Mouse (Mus musculus) bone marrow, adult 2 months (tissue): ENCODE measurements around the gene Il11ra1. TPM values are rescaled to one million over a fixed set of nuclear protein-coding genes. Genes with fewer than 3 reads are reported as not detected.
"Not testable (repeated sequence)": the region's sequence is repeated elsewhere in the genome, so short reads cannot be mapped to it uniquely, and the experiment has no call there.

ENCODE experiments used
- H3K27ac ChIP-seq: fragments of 200-500 bp; 2 replicates; pipeline ENCODE4 v1.5.1; 2012; ENCODE audit warnings: low read depth, mild to moderate bottlenecking, control low read depth, inconsistent platforms, low read length; ENCODE audit not compliant: control insufficient read depth, poor library complexity, insufficient read depth
- H3K4me1 ChIP-seq: fragments of 200-500 bp; 2 replicates; pipeline ENCODE4 v1.6.1; 2011; ENCODE audit warnings: low read length; ENCODE audit not compliant: control insufficient read depth, insufficient read depth
- H3K4me3 ChIP-seq: fragments of 200-500 bp; replicated peaks from 2 replicates; pipeline ENCODE3; 2011; ENCODE audit warnings: mild to moderate bottlenecking, low read depth, low read length, control low read depth; ENCODE audit not compliant: control insufficient read depth
- CTCF ChIP-seq: fragments of 200-500 bp; IDR thresholded peaks from 2 replicates; pipeline ENCODE4 v1.5.1; 2011; ENCODE audit warnings: low read length, control low read depth; ENCODE audit not compliant: control insufficient read depth, insufficient read depth
- POLR2A ChIP-seq: fragments of 200-500 bp; IDR thresholded peaks from 2 replicates; pipeline ENCODE4 v1.6.1; 2011; ENCODE audit warnings: low read depth, mild to moderate bottlenecking, control low read depth, low read length, borderline replicate concordance; ENCODE audit not compliant: control insufficient read depth
- WGBS: fragments of 180-500 bp; shearing (Covaris S2); methylation state at CpG from one replicate; pipeline ENCODE4 v1.1.7; 2018; 5-methylcytosine and 5-hydroxymethylcytosine counted together
- polyA plus RNA-seq: library from polyadenylated mRNA; stranded (reverse); fragments of >200 nt; gene quantifications from 2 replicates; pipeline ENCODE4 v1.2.4, GENCODE M21; 2011; ENCODE audit warnings: low replicate concordance; ENCODE audit not compliant: missing spikeins, insufficient read depth, insufficient read length

Il11ra1 gene
- polyA plus RNA-seq, result 77.3 and 83.6 TPM in 2 replicates

DNA sequence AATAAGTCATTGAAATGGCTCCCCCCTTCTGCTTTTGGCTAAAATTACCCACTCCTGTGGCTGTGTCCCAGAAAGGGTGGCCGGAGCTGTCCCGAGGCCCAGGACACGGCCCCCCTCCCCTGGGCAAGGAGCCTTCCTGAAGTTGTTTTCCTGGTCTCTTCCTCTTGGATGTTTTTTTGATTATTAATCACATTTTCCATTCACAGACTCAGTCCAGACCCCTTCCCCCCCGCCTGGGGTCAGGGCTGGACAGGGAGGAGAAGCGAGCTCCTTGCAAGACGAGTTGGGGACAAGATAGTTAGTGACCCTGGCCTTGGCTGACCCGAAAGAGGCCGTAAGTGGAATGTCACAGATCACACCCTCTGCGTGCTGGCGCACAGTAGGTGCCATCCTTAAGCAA is at the start of gene Il11ra1:
TSS of gene Il11ra1 (plus strand) at position 207 of the 400 bp plus-strand sequence.
- 72% methylated on average over 10 of the region's 10 CpGs for WGBS
- H3K4me1 ChIP-seq, H3K27ac ChIP-seq, H3K4me3 ChIP-seq: not testable (repeated sequence)

DNA sequence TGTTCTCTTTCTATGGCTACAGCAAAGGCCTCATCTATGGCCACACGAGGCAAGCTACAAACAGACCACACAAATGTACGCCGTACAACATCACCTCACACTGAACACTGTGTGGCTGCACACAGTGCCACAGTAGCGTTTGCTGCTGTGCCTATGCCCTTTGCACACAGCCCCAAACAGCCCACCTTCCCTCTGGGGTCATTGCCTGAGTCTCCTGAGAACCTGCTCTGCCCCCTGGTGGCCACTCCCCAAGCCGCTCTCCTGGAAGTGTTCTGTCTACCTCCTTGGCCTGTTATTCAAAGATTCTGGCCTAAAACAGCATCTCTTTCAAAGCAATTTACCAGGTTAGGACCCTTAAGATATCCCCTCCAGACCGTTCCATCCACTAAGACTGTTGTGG is 46.5 kb upstream of the Il11ra1 start:
- TF ChIP-seq POLR2A (no peak), CTCF (peak; percentile 71)
- 41% methylated on average over 6 of the region's 6 CpGs for WGBS
- Histone ChIP-seq H3K27ac (no peak overlapping the region), H3K4me1 (no peaks in the 10 kb centered on the region), H3K4me3 (no peak overlapping the region)

DNA sequence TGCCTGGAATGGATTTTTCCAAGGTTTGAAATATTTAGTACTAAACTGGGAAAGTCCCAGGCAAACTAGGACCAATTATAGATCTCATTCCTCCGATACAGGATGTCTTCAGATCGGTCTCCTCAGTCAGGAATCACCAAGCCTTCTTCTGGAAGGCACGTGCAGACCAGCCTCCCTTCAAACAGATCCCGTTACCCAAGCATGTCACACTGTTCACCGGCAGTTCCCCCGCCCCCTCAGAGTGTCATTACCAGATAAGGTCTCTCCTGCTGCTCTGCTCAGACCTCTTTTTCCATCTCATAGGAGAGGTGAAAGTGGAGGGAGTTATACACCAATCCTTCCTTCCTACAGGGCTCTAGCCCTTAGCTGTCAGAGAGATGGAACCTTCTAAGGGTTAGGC is 46.1 kb upstream of the Il11ra1 start:
- TF ChIP-seq POLR2A, result no peak
- no peak for TF ChIP-seq CTCF
- Histone ChIP-seq H3K4me1 (no peaks in the 10 kb centered on the region; the same call in 1 of the 2 replicates), H3K27ac (no peak overlapping the region), H3K4me3 (no peak overlapping the region)
- WGBS, result 79% methylated on average over 6 of the region's 6 CpGs

DNA sequence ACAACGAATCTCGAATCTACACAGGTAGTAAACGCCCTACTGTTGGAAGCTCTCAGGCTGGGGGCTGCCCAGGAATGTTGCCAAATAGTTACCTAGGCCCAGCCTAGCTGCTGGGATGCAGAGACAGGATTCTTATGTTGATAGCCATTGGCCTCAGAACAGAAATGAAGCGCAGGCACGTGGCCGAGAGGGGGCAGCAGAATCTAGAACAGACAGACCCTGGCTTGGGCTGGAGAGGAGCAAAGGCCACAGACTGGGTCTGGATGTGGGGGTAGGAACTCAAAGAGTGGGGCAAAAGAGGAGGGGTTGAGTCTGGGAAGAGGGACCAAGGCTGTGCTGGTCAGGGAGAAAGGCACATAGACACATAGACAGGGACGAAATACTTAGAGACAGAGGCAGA is 45.6 kb upstream of the Il11ra1 start:
- 41% methylated on average over 7 of the region's 7 CpGs for WGBS
- Histone ChIP-seq H3K4me1 (no peaks in the 10 kb centered on the region; the same call in 1 of the 2 replicates), H3K27ac (no peak overlapping the region), H3K4me3 (no peak overlapping the region)
- TF ChIP-seq CTCF, result no peak
- TF ChIP-seq POLR2A, result no peak

DNA sequence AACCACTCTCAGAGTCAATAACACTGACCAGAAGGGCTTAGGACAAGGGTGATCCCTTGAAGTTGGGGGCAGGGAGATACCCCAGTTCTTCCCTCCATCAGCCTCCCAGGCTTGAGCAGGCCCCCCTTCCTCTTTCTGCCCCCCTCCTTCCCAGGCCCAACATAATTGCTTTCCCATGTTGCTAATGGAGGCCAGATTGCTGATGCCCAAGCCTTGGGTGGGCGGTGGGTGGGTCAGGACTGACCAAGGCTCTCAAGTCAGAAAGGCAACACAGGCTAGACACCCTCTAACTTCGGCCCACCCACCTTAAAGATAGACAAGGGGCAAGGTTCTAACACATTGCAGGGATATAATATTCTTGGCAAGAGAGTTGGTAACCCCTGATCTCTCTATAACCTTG is 44.3 kb upstream of the Il11ra1 start:
- Histone ChIP-seq H3K4me3 (no peak overlapping the region), H3K27ac (no peak overlapping the region), H3K4me1 (no peaks in the 10 kb centered on the region; the same call in 1 of the 2 replicates)
- 82% methylated on average over 2 of the region's 2 CpGs for WGBS
- TF ChIP-seq CTCF, result no peak
- no peak for TF ChIP-seq POLR2A

DNA sequence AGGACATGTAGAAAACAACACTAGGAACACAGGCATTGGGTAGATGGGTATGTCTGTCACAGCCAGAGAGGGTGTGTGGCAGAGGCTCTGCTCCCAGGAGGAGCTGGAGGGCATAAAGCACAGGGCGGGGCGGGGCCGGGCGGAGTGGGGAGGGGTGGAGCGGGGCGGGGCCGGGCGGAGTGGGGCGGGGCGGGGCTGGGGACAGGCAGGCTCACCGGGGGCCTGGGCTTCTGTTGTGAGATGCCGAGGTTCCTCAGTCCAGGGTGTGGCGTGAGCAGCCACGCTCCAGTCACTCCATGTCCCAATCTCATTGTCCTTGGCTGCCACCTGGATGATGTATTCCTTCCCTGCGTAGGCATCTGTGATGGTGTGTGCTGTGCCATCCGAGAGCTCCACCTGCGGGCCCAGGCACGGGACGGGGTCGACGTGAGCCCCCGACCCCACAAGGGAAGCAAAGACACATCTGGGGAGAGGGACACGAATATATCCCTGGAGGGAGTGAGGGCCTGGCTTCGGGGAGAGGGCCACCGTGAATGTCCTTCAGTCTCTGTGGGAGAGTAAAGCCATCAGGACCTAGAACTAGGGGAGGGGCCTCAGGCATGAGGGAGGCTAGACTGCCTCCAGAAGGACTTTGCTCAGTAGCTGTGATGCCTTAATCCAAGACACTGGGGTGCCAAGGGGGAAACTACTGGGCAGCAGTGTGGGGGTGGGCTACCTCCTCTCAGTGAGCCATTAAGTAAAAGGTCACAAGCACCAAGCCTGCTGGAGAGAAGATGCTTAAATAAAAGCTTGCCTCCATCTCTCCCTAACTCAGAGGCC is 41.0 kb upstream of the Il11ra1 start:
- Histone ChIP-seq H3K4me3 (no peak overlapping the region), H3K4me1 (no peaks in the 10 kb centered on the region; the same call in 1 of the 2 replicates), H3K27ac (no peak overlapping the region)
- TF ChIP-seq POLR2A (no peak), CTCF (no peak)
- WGBS, result 26% methylated on average over 23 of the region's 25 CpGs

DNA sequence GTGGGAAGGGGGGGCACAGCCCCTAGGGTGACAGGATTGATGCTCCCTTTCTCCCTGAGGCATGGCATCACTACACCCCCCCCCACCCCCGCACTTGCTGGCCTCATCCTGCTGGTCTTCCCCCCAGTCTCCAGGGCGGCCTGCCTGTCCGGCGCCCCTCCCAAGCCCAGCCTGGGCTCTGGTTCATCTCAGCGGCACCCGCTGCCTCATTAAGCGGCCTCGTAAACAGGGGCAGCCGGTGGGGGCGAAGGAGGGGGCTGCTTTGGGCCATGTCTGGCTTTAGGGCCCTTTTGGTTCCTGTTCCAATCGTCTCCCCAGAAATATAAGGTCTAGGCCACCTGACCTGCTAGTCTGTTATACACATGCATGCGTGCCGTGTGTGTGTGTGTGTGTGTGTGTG is 40.2 kb upstream of the Il11ra1 start:
- 81% methylated on average over 13 of the region's 13 CpGs for WGBS

DNA sequence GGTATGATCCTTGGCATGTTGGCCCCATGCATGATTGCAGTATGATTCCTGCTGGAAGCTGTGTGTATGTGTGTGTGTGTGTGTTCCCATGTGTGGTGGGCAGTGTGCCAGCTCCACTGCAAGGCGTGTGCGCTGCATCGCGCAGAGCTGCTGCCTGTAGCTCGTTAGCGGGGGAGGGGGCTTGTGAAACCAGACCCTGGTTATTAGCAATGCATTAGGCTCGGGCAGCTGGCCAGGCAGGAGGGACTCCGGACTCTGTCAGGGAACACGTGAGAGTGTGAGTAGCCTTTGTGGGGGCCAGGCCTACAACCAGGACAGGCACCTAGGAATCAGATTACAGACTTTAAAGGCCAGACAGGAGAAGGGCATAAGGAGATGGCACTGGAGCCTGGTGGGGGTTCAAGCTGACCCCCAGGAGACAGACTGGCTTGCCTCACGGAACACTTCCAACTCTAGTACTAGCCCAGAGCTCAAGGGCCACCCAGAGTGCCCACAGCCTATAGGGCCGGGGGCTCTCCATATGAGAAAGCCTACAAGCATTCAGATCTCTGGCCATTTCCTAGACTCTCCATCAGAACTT is 38.8 kb upstream of the Il11ra1 start:
- WGBS, result 75% methylated on average over 11 of the region's 11 CpGs
- no peaks in the 10 kb centered on the region; the same call in 1 of the 2 replicates for H3K4me1 ChIP-seq
- no peak for TF ChIP-seq CTCF
- TF ChIP-seq POLR2A, result no peak
- no peak overlapping the region for H3K27ac ChIP-seq
- H3K4me3 ChIP-seq, result no peak overlapping the region

More for the DNA sequence above, 40.2 kb upstream of the Il11ra1 start:
- no peaks in the 10 kb centered on the region; the same call in 1 of the 2 replicates for H3K4me1 ChIP-seq
- no peak overlapping the region for H3K4me3 ChIP-seq
- no peak for TF ChIP-seq CTCF
- no peak for TF ChIP-seq POLR2A
- H3K27ac ChIP-seq, result no peak overlapping the region
